Mouse (Mus musculus): ENCODE data around the gene Ybx3. TPM values are rescaled to one million over a fixed set of nuclear protein-coding genes. Genes with fewer than 3 reads are reported as not detected.

Ybx3 gene
- polyA plus RNA-seq, 1 experiment from 2014 or later = 65.9 TPM

- Histone ChIP-seq H3K4me3 (replicated peaks; ENCODE audit: low read depth, low read length) (no peak overlapping the region), H3K9ac (ENCODE audit: low read depth, low read length) (no peak overlapping the region), H3K4me2 (ENCODE audit: low read length) (no peak overlapping the region), H3K36me3 (ENCODE audit: insufficient read depth, low read length) (no peaks in the 10 kb centered on the region), H3K27ac (no peak overlapping the region), H3K4me1 (replicated peaks; ENCODE audit: insufficient read depth, low read length) (no peaks in the 10 kb centered on the region), H3K27me3 (ENCODE audit: insufficient read depth, low read length) (no peaks in the 10 kb centered on the region), H3K9me3 (replicated peaks; ENCODE audit: low read length) (no peaks in the 10 kb centered on the region)
- ATAC-seq (replicated peaks; ENCODE audit: low FRiP score, low read depth) (no peak; the same call in 1 of the 2 replicates), DNase-seq (ENCODE audit: low spot score) (peak; percentile 18)
- WGBS = 81% methylated on average over 7 of the region's 7 CpGs
- no peak for TF ChIP-seq CTCF (IDR thresholded peaks at IDR 0.05; ENCODE audit: low read depth)
Observed at GRCm38 (mm10) chr6:131316155-131317101, 71.8 kb downstream of the Ybx3 start.

Other genes starting within 250 kb of the Ybx3 start
- 0.20 and 0.29 TPM in 2 replicates for gene Klra2, start 141.1 kb downstream of the Ybx3 start, polyA plus RNA-seq (2015; fragmentation: Nextera tagmentation; extraction: Ambion mirVana)
- gene Magohb, start 95.2 kb downstream of the Ybx3 start, polyA plus RNA-seq (2015; fragmentation: Nextera tagmentation; extraction: Ambion mirVana) = 68.1 and 71.8 TPM in 2 replicates
- 3.2 and 3.6 TPM in 2 replicates for gene Styk1, start 34.9 kb downstream of the Ybx3 start, polyA plus RNA-seq (2015; fragmentation: Nextera tagmentation; extraction: Ambion mirVana)
- not detected in 2 replicates for gene 5430401F13Rik, start 97.9 kb upstream of the Ybx3 start, polyA plus RNA-seq (2015; fragmentation: Nextera tagmentation; extraction: Ambion mirVana)
- not detected in 2 replicates for gene Gm6619, start 97.9 kb upstream of the Ybx3 start, polyA plus RNA-seq (2015; fragmentation: Nextera tagmentation; extraction: Ambion mirVana)
- gene Tas2r130, start 242.4 kb upstream of the Ybx3 start, polyA plus RNA-seq (2015; fragmentation: Nextera tagmentation; extraction: Ambion mirVana) = not detected in 2 replicates

Measured in kidney, postnatal 0 days (tissue).